Mouse (Mus musculus): ENCODE data around the gene Fxyd5.

The Fxyd5 gene

DNA sequence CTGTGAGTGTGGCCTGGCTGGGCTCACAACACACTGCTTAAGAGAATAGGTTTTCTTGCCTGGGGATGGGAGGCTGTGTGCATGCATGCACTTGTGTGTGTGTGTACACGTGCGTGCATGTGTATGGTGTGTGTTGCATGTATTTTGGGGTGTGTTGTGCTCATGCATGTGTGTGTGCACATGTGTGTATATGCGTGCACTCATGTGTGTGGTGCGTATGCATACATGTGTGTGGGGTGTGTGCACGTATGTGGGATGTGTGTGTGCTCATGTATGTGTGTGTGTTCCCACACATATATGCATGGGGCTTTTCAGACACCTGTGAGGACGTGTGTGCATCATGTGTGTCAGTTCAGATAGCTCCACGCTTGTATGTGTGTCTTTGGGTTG lies 18.3 kb upstream of the Fxyd5 start:
- DNase-seq (ENCODE audit: low spot score) = no peak

DNA sequence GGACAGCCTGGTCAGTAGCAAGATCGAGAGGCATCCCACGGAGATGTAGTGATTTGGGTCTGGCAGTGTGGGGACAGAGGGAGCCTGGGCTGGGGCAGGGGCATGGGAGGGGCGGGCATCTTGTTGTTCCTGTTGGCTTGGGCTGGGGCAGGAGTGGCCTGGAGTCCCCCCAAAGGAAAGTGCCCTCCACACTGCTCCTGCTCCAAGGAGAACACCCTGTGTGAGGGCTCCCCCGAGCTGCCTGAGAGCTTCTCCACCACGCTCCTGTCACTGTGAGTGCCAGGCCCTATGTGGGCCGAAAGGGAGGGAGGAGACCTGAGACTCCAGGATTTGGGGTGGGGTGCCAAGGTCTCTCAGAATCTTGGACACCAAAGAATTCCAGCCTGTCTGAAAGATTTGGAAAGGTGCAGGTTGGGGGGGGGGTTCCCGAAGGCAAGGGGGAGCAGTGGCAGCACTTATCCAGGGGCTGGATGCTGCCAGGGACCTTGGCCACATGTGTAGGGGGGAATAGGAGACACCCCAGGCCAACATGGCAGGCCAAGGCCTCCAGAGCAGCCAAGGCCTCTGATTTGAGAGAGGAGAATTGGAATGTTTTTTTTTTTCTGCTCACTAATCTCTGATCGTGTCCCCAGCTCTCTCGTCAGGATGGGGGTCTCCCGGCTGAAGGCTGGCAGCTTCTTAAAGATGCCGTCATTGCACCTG lies 17.8 kb upstream of the Fxyd5 start:
- no peak for DNase-seq (ENCODE audit: low spot score)

DNA sequence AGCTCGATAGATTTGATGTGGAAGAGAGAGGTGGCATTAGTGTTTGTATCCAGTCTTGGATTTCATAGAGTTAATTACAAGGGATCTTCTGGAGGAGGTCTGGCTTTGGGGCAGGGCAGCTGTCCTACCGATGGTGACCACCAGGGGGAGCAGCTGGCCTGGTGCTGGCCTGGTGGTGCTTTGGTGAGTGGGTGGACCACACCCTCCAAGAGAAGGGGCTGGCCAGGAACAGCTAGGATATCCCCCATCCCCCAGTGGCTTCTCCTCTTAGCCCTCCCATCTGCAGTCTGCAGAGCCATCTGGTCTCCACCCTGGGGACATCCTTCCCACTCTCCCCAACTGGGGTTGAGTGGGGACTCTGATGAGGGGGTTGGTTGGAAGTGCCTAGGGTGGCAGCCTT lies 16.8 kb upstream of the Fxyd5 start, which contains the start of gene Lgi4:
Lgi4 (plus strand) TSS at position 235 of the 400 bp plus-strand sequence.
- DNase-seq (ENCODE audit: low spot score) = peak; percentile 89

DNA sequence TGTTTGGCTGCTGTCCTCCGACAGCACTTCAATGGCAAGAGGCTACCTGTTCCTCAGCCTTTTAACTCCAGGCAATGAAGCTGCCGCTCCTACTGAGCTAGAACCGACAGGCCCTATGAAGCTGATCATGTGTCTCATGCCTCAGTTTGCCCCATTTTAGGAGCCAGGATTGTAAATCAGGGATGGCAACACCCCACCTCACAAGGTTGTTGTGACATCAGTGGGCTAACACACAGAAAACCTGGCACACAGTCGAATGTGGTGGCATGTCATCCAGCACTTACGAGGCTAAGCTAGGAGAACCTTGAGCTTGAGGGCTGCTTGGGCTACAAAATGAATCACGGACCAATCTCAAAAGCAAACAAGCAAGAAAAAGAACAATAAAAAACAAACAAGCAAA lies 15.9 kb upstream of the Fxyd5 start:
- no peak for DNase-seq (ENCODE audit: low spot score)

DNA sequence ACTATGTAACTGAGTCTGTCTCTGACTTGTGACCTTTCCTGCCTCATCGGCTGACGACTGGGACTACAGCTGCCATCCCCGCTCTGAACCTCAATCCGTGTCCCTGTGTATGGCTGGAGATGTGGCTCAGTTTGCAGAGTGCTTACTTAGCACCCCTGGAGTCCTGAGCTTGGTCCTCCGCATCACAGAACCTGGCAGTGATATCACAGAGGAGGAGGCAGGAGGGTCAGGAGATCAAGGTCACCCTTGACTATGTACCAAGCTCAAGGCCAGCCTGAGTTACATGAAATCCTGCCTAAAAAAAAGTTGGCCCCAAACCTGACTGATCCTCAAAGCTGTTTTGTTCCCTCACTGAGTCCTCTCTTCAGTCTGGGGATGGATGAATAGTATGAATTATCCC lies 15.4 kb upstream of the Fxyd5 start:
- no peak for DNase-seq (ENCODE audit: low spot score)

DNA sequence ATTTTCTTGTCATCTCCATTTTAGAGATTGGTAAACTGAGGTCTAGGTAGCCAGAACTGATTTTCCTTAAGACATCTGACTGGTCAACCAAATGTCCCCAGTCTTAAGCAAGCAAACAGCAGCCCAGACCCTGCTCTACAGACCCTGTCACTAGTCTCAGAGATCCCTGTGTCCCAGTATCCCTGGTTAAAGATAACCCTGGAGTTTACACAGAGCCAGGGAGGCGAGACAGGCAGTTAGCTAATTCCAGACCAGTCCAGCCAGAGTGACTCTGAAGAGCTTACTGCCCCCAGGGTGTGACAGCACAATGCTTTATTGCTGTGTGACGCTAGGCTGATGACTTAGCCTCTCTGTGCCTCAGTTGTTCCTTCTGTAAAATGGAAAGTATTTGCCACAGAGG lies 14.8 kb upstream of the Fxyd5 start, which contains the start of gene Fxyd1:
Fxyd1 (minus strand) TSS at position 129 of the 400 bp plus-strand sequence.
- no peak for DNase-seq (ENCODE audit: low spot score)

DNA sequence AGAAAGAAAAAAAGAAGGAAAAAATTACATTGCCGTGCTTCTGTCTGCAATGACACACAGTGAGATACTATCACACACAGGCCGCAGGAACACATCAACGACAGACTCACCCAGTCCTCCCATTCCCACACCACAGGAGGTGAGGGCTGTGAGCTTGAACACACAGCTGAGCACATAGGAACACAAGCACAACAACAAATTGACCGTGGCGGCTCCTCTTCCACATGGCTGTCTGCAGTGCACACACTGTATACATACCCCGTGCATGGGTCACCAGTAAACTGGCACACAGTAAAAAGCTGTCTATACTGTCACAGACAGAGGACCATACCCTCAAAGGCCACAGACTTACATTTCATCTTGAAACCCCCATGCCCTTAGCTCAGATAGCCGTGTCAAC lies 14.2 kb upstream of the Fxyd5 start:
- no peak for DNase-seq (ENCODE audit: low spot score)

DNA sequence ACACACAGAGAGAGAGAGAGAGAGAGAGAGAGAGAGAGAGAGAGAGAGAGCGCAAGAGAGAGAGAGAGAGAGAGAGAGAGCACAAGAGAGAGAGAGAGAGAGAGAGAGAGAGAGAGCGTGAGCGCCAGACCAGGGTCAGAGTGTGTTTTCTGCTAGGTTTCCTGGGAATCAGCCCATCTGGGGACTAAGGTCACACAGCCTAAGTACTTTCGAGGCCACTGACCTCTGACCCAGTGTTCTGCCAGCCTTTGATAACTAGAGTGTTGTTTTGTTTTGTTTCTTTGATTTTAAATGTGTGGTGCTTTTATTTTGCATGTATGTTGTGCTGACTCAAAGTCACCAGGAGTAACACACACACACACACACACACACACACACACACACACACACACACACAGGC lies 13.6 kb upstream of the Fxyd5 start:
- no peak for DNase-seq (ENCODE audit: low spot score)

DNA sequence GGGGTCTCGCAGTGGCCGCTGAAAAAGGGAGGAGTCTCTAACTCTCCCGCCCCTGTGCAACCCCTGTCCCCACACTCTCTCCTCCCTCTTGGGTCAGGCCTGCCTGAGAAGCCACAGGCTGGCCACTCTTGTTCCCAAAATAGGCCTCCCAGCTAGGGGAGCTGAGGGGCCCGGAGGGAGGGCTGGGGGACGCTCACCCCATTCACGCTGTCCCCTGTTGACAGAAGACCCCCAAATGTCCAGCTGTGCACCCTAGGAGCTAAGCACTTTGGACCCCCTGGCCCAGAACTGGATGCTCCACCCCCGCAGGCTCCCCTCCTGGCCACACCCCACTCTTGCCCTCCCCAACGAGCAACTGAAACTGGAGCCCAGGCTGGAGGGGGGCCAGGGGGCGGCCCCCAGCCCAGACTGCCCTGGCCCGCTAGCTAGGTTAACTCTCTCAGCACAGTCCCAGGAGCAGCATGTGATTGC lies 13.1 kb upstream of the Fxyd5 start:
- DNase-seq (ENCODE audit: low spot score) = peak; percentile 51

DNA sequence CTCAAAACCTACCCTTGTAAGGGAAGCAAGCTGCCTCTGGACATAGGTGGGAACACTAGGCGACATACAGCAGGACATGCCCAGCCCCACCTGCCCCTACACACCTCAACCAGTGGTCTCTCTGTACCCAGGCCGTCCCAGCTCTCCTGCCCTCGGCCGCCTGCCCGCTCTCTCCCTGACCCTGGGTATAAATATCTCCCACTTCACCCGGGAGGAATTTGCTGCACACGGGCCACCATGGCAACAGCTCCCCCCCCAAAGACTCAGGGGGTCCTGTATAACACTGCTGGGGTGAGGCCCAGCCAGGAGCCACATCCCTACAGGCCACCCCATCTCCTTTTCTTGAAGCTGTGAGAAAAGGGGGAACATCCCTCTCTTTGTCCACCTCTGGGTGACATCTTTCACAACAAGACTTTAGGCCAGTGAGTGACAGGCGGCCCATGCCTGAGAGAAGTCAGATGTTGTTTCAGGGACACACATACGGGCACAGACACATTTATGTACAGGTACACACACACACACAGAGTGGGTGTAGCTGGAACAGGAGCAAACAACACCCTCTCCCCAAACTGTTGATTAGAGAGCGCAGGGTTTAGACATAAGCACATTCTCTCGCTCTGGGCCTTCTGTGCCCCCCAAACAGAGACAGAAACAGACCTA lies 12.5 kb upstream of the Fxyd5 start:
- no peak for DNase-seq (ENCODE audit: low spot score)

DNA sequence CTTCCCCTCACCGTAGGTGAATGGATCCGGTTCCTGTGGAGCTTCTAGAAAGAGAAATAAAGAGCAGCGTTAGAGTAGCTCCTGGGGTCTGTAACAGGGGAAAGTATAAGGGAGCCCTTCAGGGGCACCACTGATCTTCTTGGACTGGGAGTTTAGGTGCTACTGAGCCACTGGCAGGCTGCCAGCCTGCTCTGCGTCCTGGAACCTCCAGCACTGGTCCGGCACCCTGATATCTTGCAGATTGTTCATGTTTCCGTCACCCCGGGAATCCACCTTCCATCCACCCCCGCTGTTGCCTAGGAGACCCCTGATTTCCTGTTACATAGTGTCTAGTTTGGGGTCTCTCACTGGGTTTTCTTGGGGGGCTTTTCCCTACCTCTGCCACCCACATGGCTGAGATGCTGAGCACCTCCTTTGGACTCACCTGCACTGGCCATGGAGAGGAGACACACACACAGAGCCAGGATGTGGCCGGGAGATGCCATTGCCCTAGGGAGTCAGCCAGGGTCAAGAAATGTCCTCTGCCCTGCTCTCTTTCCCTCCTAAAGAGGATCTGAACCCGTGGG lies 11.7 kb upstream of the Fxyd5 start:
- DNase-seq (ENCODE audit: low spot score) = no peak

DNA sequence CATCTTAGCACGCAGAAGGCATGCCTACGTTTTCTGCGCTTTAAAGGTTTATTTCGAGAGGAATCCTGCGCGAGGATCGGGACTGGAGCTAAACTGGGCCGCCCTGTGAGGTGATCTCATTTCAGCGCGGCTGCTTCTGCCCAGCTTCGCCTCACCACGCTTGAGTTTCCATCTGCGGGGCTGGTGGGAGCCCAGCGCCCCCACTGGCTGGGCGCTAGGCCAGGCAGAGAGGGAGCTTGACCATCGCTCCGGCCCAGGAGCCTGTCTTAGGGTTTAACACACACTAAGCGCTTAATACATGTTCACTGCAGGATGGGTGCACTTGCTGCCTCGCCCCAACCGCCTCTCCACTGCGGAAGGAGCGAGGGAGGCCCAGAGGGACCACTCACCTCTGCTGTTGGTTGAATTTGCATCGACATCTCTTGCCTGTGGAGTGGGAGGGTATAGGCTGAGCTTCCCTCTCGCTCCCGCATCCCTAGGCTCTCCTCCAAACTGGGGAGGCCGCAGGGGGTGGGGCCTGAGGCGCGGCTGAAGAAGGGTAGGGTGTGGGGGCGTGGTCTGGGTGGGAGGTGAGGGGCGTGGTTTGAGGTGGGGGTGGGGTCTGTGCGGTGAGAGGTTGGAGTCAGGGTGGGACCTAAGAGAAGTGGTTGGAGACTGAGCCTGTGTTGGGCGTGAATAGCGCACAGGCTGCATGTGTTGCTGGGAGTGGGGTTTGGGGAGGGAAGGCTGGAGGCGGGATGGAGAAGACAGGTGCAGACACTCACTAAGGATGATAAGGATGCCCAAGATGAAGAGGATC lies 10.6 kb upstream of the Fxyd5 start:
- peak; percentile 54 for DNase-seq (ENCODE audit: low spot score)

DNA sequence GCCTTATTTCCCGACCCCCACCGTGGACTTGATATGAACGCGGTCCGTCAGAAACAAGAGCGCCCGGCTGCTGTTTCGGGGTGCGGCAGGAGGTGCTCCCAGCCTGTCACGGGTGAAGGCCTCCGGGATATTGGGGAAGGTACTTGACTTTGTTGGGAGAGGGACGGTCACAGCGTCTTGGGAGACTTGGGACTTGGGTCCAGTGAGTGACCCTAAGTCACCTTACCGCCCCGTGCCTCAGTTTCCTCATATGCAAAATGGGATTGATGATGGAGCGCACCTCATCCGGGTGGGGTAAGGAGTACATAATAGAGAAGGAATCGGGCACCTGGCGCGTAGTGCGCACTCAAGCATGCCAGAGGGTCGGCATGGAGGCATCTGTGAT lies 10.0 kb upstream of the Fxyd5 start:
- DNase-seq (ENCODE audit: low spot score) = no peak

DNA sequence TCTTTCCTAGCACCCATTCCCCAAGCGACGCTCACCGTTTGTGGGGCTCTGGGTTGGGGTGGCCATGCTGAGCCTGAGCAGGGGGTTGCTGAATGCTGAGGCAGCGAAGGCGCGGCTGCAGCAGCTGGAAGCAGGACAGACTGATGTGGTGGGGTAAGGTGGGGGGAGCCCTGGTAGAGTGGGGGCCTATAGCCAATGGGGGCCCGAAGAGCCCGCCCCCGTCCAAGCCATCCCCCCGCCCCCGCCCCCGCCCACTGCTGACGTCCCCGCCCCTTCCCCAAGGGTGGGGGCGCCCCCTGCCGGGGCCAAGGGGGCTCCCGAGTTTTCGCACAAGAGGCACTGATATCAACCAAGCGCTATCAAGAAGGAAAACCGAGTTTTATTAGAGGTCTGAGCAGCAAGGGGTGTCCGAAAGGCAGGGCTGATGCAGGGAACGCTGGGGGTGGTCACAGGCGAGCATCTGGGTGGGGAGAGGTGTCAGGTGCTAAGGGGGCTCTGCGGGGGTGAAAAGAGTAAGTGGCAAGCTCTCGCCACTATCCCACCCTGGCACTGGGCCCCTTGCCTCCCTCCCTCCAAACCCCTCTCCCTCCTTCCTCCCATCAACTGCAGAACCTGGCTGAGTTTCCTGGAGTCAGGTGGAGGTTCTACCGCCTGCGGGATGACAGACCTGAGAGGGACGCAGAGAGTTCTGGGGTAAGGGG lies 9.2 kb upstream of the Fxyd5 start, which contains the start of gene Fxyd7:
Fxyd7 (minus strand) TSS at position 147 of the 701 bp plus-strand sequence.
- no peak for DNase-seq (ENCODE audit: low spot score)

DNA sequence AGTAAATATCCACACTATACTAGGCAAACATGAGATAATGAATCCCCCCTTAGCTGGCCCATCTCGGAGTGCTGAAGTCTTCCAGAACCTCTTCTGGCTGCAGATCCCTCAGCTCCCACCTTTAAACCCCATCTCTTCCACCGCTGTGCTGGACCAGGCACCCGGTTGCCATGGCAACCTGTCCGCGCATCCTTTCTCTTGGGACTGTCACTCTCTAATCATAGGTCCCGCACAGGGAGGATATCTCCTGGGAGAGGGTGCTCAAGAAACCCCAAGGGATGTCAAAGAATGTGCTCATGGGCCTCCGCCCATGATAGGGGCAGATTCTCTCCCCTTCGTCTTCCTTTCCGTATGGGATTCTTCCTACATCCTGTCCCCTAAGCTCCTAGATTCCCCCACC lies 8.6 kb upstream of the Fxyd5 start:
- peak; percentile 52 for DNase-seq (ENCODE audit: low spot score)

DNA sequence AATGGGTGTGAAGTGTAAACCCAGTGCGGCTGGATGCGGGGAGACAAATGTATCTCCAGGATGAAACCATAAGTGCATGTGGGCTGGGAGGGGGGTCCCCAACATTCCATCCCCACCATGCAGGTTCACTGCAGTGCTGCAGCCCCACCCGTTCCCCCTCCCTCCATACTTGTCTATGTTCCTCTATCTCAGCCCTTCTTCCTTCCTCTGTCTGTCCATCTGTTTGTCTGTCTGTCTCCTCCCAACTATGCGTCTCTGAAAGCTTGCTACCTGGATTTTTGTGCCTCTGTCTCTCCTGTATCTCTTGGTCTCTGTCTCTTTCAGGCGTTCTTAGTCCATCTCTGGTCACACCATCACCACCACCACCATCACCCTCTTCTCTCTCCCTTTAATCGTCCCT lies 8.2 kb upstream of the Fxyd5 start:
- no peak for DNase-seq (ENCODE audit: low spot score)

DNA sequence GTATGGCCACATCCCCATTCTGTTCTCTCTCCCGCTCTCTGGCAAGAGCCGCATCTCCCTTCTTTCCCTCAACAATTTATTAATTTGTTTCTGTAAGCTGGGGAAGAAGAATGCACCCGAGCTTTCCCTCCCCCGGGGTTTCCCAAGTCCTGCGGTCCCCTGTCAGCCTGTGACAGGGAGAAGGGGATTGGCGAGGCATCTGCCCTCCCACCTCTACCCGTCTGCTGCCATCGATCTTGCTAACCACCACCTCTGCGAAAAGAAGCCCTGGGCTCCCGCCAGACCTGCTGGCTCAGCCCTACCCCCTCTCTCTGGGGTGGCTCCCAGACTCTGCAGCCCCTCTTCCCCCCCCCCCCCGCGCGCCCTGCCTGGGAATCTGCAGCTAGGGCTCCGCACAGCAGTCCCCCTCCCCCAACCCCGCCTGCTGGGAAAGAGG lies 7.6 kb upstream of the Fxyd5 start:
- DNase-seq (ENCODE audit: low spot score) = peak; percentile 35

DNA sequence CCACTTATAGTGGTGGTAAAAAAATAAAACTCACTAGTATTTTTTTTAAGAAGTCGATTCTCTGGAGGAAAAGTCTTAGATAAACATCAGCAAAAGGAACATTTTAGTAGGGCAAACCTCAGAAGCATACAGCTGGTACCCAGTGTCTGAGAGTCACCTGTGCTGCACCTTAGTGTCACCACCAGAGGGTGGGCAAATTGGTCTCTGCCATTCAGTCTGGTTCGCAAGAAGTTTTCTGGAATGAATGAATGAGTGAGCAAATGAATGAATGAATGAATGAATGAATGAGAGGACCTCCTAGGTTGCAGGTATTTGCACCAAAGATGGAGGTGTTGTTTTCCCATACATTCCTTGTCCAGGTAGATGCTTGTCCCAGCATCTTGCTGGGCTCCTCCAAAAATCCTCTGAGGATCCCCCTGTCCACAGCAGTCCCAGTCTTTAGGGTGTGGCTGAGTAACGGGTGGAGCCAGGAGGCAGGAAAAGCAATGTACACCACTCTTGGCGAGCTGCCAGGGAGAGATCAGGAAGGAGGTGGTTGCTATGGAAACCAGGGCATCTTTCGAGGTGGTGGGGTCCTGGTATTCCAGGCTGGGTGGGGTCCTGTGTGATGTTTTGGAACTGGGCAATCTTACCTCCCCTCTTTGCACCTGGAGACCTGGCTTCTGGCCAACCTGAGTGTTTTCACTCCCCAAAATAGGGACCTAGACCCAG lies 7.0 kb upstream of the Fxyd5 start:
- DNase-seq (ENCODE audit: low spot score) = peak; percentile 65

DNA sequence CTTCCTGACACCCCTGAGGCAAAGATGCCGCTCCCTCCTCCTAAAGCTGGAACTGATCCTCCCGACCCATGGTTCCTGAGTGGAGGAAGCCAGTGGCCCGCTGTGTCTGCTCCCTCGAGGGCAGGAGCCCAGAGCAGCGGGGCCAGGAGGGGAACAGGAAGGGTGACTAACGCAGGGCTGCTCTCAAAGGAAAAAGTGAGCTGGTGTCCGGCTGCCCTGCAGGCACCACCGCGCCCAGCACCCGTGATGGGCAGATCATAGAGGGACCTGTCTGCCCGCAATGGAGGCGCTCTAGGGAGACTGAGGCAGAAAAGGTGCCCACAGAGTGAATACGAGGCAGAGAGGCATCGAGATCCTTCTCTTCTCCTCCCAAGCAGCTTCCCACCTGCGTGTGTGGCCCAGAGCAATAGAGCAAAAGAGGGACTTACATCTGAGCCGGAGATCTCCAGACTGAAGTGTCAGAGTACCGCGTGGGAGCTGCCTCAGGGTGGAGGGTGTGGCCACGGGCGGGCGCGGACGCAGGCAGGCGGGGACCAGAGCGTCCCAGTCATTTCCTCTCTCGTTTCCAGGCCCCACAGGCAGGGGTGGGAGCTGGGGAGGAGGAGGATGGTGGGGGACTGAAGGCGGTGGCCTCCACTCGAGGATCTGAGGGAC lies 492 bp downstream of the Fxyd5 start:
- DNase-seq (ENCODE audit: low spot score) = no peak

DNA sequence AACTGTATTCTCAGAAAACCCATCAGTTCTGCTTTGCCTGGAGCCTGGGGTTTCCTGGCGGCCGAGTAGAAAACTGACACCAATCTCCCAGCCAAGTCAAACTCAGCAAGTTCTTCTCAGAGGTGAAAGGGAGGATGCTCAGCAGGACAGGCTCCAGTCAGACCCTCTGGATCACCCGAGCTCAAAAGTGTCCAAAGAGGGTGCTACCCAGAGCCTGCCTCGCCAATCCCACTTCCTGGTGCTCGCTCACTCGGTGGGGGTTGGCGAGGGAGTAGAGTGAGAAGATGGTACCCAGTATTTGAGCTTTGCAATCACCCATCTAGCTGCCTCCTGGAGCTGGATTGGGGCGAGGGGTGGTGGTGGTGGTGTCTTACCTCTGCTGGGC lies 1.3 kb downstream of the Fxyd5 start:
- no peak for DNase-seq (ENCODE audit: low spot score)

All from retina, embryonic 14.5 days (tissue).